Mouse (Mus musculus): ENCODE results near the gene Rpap2. TPM values are rescaled to one million over a fixed set of nuclear protein-coding genes. Genes with fewer than 3 reads are reported as not detected.
A peak's percentile ranks its signal among the peaks of the same experiment; 100 is the strongest.

Rpap2 gene
- 10 to 100 TPM in 23 of 26 experiments, 1 to 10 TPM in 3; 4.1 to 67.8 (median 34.1) TPM for total RNA-seq (2018; cell fraction: chromatin; rRNA removed)
- total RNA-seq (2018; cell fraction: cytosol; rRNA removed), result 10 to 100 TPM in 24 of 26 experiments, 1 to 10 TPM in 2; 7.3 to 17.8 (median 16.2) TPM
- 10 to 100 TPM in 19 of 26 experiments, 1 to 10 TPM in 7; 5.9 to 41.6 (median 17.8) TPM for total RNA-seq (2018; cell fraction: nucleus; rRNA removed)
- 13.0 to 15.4 TPM (median 15.3 TPM) in 3 replicates for polyA plus RNA-seq (2018)

DNA sequence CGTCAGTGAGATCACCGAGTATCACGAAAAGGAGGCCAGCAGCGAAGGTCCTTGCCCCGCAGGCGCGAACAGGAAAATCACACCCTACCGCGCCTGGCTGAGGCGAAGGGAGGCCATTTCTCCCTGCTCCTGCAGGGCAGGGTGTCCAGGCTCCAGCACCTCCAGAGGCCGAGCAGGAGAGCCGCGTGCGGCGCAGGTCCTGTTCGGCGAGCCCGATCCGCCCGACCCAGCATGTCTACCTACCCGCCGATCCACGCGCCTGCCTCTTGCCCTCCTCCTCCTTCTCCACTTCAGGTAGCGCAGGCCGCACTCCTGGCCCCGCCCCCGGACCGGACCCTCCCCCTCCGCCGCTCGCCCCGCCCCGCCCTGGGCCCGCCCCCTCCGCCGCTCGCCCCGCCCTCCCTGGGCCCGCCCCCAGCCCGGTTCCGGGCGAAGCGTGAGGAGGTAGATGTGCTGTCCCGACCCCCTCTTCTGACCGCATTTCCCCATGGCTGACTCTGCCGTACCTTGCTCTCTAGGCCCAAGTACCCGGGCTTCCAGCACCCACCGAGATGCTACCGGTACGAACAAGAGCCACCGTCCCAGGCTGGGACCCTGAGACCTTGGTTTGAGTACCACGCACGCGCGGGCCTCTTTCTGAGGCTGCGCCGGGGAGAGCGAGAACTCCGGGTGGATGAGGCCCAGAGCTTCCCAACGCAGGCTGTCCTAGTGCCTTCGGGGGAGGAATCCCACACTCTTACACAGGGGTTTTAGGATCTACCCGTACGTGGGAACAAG, at the start of gene Rpap2, which contains the start of gene Glmn:
Gene Rpap2 (plus strand): TSS at position 73 of the 777 bp plus-strand sequence.
Gene Glmn (minus strand): TSS at position 588 of the 777 bp plus-strand sequence.
- H3K36me3 ChIP-seq (ENCODE audit: inconsistent target), result peaks cover 12% of the 10 kb centered on the region
- peak within 1 kb of the TSS; percentile 66 for H3K4me3 ChIP-seq (ENCODE audit: inconsistent target)
- H3K79me2 ChIP-seq (ENCODE audit: inconsistent target), result no peaks in the 10 kb centered on the region
- 1% methylated on average over 60 of the region's 64 CpGs for WGBS (ENCODE audit: missing documents)
- peak within 1 kb of the TSS; percentile 63 for H3K27ac ChIP-seq

- H3K27ac ChIP-seq, result no peak overlapping the region
Observed at GRCm38 (mm10) chr5:107547955-107548354, 49.2 kb upstream of the Rpap2 start.

GRCm38 (mm10) chr5:107548444-107548843, 48.7 kb upstream of the Rpap2 start:
- 90% methylated on average over 3 of the region's 3 CpGs for WGBS (ENCODE audit: missing documents)
- H3K27ac ChIP-seq, result no peak overlapping the region
- H3K36me3 ChIP-seq (ENCODE audit: inconsistent target), result no peaks in the 10 kb centered on the region
- no peak overlapping the region for H3K4me3 ChIP-seq (ENCODE audit: inconsistent target)
- H3K79me2 ChIP-seq (ENCODE audit: inconsistent target), result no peaks in the 10 kb centered on the region

More at GRCm38 (mm10) chr5:107547955-107548354, 49.2 kb upstream of the Rpap2 start:
- Histone ChIP-seq H3K36me3 (ENCODE audit: inconsistent target) (no peaks in the 10 kb centered on the region), H3K4me3 (ENCODE audit: inconsistent target) (no peak overlapping the region), H3K79me2 (ENCODE audit: inconsistent target) (no peaks in the 10 kb centered on the region)
- WGBS (ENCODE audit: missing documents), result 92% methylated on average over 3 of the region's 3 CpGs

DNA sequence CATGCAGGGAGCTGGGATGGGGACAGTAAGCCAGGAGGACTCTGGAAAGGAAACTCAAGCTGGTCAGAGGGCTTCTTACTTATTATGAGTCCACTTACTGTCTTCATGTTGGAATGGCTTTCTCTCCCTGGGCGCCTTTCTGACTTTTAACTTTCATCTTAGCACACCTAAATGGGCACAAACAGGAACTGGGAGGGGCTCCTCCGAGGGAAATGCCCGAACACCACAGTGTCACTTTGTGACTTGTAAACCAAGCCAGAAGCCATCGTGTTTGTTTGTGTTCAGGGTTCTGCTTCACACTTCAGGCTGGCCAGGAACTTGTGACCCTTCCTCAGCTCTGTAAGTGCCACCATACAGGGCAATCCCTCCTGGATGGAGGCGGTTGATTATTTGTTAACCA, 42.8 kb upstream of the Rpap2 start:
- Histone ChIP-seq H3K36me3 (ENCODE audit: inconsistent target) (peaks cover 8% of the 10 kb centered on the region; the same call in 1 of the 2 replicates), H3K4me3 (ENCODE audit: inconsistent target) (no peak overlapping the region), H3K79me2 (ENCODE audit: inconsistent target) (no peaks in the 10 kb centered on the region), H3K27ac (no peak overlapping the region)
- WGBS (ENCODE audit: missing documents), result 85% methylated on average over 5 of the region's 5 CpGs

DNA sequence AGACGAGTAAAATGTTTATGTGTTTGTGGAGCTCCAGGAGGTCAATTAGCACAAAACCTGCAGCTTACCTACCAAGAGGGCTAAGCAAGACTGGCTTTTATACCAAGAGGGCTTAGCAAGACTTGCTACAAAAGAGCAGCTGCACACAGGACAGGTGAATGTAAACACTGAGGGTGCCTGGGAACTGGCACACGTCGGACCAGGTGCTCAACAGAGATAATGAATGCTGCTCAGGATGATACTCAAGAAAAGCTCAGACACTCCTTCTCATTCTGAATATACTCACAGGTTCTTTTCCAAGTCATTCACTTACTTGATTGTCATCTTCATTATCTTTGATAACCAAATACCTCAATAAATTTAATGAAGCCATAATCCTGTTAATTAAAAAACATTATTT, 40.2 kb upstream of the Rpap2 start:
- WGBS (ENCODE audit: missing documents), result 83% methylated on average over 3 of the region's 3 CpGs
- no peak overlapping the region for H3K27ac ChIP-seq
- no peak overlapping the region for H3K4me3 ChIP-seq (ENCODE audit: inconsistent target)
- H3K79me2 ChIP-seq (ENCODE audit: inconsistent target), result no peaks in the 10 kb centered on the region
- H3K36me3 ChIP-seq (ENCODE audit: inconsistent target), result peaks cover 27% of the 10 kb centered on the region

- Histone ChIP-seq H3K36me3 (ENCODE audit: inconsistent target) (peaks cover 14% of the 10 kb centered on the region; the same call in 1 of the 2 replicates), H3K4me3 (ENCODE audit: inconsistent target) (no peak overlapping the region), H3K79me2 (ENCODE audit: inconsistent target) (no peaks in the 10 kb centered on the region), H3K27ac (no peak overlapping the region)
- 95% methylated on average over 9 of the region's 9 CpGs for WGBS (ENCODE audit: missing documents)
Observed at GRCm38 (mm10) chr5:107569148-107569547, 28.0 kb upstream of the Rpap2 start.

DNA sequence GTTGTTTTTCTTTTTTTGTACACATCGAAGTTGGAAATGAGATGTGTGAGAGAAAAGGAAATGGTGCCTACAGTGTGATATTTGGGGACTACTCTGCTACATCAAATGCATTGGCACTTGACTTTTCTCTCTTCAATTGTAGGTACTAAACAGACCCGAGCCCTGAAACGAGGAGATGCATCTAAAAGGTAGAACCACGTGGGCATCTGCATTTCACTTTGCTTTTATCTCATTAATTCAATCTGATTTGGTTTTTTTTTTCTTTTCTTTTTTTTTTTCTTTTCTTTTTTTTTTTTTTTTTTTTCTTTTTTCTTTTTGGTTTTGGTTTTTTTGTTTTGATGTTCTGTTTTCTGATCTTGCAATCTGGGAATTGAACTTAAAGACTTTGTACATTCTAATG, 1.2 kb downstream of the Rpap2 start:
- Histone ChIP-seq H3K27ac (no peak overlapping the region), H3K4me3 (ENCODE audit: inconsistent target) (peak overlapping the region; percentile 66), H3K79me2 (ENCODE audit: inconsistent target) (no peaks in the 10 kb centered on the region), H3K36me3 (ENCODE audit: inconsistent target) (peaks cover 21% of the 10 kb centered on the region)
- 23% methylated on average over 4 of the region's 4 CpGs for WGBS (ENCODE audit: missing documents)

GRCm38 (mm10) chr5:107611224-107611623, 14.1 kb downstream of the Rpap2 start:
- peaks cover 12% of the 10 kb centered on the region; the same call in 1 of the 2 replicates for H3K36me3 ChIP-seq (ENCODE audit: inconsistent target)
- H3K27ac ChIP-seq, result peak overlapping the region; percentile 34; the same call in 1 of the 2 replicates
- no peak overlapping the region for H3K4me3 ChIP-seq (ENCODE audit: inconsistent target)
- 12% methylated on average over 2 of the region's 2 CpGs for WGBS (ENCODE audit: missing documents)
- no peaks in the 10 kb centered on the region for H3K79me2 ChIP-seq (ENCODE audit: inconsistent target)

GRCm38 (mm10) chr5:107617986-107618385, 20.8 kb downstream of the Rpap2 start:
- peaks cover 22% of the 10 kb centered on the region; the same call in 1 of the 2 replicates for H3K36me3 ChIP-seq (ENCODE audit: inconsistent target)
- no peak overlapping the region for H3K4me3 ChIP-seq (ENCODE audit: inconsistent target)
- 85% methylated on average over 6 of the region's 6 CpGs for WGBS (ENCODE audit: missing documents)
- H3K27ac ChIP-seq, result no peak overlapping the region
- H3K79me2 ChIP-seq (ENCODE audit: inconsistent target), result no peaks in the 10 kb centered on the region

GRCm38 (mm10) chr5:107621327-107621726, 24.2 kb downstream of the Rpap2 start:
- H3K79me2 ChIP-seq (ENCODE audit: inconsistent target), result no peaks in the 10 kb centered on the region
- 78% methylated on average over 3 of the region's 3 CpGs for WGBS (ENCODE audit: missing documents)
- peaks cover 28% of the 10 kb centered on the region; the same call in 1 of the 2 replicates for H3K36me3 ChIP-seq (ENCODE audit: inconsistent target)
- H3K27ac ChIP-seq, result no peak overlapping the region
- no peak overlapping the region for H3K4me3 ChIP-seq (ENCODE audit: inconsistent target)

DNA sequence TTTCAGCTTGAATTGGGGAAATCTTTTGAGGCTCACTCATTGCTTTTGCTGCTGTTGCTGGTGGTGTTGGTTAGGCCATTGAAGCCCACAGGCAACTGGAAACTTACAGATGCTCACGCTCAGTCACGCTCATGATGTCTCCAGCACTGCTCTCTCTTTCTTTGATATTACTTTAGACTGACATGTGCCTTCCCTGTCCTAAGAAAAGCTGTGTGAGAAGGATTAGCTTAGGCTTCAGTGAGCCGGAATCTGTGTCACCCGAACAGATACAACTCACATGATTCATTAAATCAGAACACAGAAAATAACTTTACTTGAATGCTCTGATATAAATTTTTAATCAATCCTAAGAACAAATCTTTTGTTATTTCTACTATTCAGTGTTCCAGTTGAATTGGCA, 36.5 kb downstream of the Rpap2 start:
- 97% methylated on average over 4 of the region's 4 CpGs for WGBS (ENCODE audit: missing documents)
- no peak overlapping the region for H3K27ac ChIP-seq
- no peak overlapping the region for H3K4me3 ChIP-seq (ENCODE audit: inconsistent target)
- H3K79me2 ChIP-seq (ENCODE audit: inconsistent target), result no peaks in the 10 kb centered on the region
- no peaks in the 10 kb centered on the region for H3K36me3 ChIP-seq (ENCODE audit: inconsistent target)

GRCm38 (mm10) chr5:107637106-107637505, 39.9 kb downstream of the Rpap2 start:
- Histone ChIP-seq H3K36me3 (ENCODE audit: inconsistent target) (peaks cover 5% of the 10 kb centered on the region), H3K79me2 (ENCODE audit: inconsistent target) (no peaks in the 10 kb centered on the region), H3K4me3 (ENCODE audit: inconsistent target) (no peak overlapping the region), H3K27ac (no peak overlapping the region)
- 88% methylated on average over 1 of the region's 1 CpGs for WGBS (ENCODE audit: missing documents)

- H3K36me3 ChIP-seq (ENCODE audit: inconsistent target), result peaks cover 10% of the 10 kb centered on the region
- H3K27ac ChIP-seq, result no peak overlapping the region
- 91% methylated on average over 8 of the region's 8 CpGs for WGBS (ENCODE audit: missing documents)
Observed at GRCm38 (mm10) chr5:107638366-107638765, 41.2 kb downstream of the Rpap2 start.

DNA sequence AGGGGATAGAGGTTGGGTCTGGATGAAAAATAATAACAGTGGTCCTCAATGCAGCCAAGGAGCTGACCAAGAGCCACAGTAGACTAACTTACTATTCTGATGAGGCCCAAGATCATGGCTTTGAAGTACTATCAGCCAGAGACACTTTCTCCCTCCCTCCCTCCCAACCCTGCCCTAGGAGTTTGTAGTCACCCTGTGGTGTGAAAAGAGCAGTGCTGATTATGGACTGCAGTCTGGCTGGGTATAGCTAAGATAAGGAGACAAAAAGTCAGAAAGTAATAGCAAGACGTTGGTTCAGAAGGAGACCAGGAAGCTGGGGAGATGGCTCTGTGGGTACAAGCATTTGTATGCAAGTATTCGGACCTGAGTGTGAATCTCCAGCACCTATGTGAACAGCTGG, 47.4 kb downstream of the Rpap2 start:
- WGBS (ENCODE audit: missing documents), result 92% methylated on average over 2 of the region's 2 CpGs
- no peaks in the 10 kb centered on the region for H3K79me2 ChIP-seq (ENCODE audit: inconsistent target)

More at GRCm38 (mm10) chr5:107638366-107638765, 41.2 kb downstream of the Rpap2 start:
- Histone ChIP-seq H3K4me3 (ENCODE audit: inconsistent target) (no peak overlapping the region), H3K79me2 (ENCODE audit: inconsistent target) (no peaks in the 10 kb centered on the region)

DNA sequence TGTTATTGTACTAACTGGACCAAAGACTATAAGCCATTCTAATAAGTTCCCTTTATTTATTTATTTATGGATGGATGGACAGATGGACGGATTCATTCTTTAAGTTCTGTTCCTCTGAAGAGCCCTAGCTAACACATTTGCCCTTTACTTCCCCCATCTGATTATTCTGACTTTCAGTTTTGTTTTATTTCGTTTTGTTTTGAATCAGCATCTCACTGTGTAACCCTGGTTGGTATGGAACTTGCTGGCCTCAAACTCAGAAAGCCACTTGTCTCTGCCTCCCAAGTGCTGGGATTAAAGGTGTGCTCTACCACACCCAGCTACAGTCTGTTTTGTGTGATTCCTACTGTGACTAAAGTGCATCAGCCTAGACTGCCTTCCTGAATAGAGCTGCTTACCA, 48.8 kb downstream of the Rpap2 start:
- Histone ChIP-seq H3K27ac (no peak overlapping the region), H3K79me2 (ENCODE audit: inconsistent target) (no peaks in the 10 kb centered on the region), H3K36me3 (ENCODE audit: inconsistent target) (peaks cover 10% of the 10 kb centered on the region), H3K4me3 (ENCODE audit: inconsistent target) (no peak overlapping the region)
- WGBS (ENCODE audit: missing documents), result 49% methylated on average over 2 of the region's 2 CpGs

More for the DNA sequence above, 47.4 kb downstream of the Rpap2 start:
- H3K36me3 ChIP-seq (ENCODE audit: inconsistent target), result peaks cover 10% of the 10 kb centered on the region
- no peak overlapping the region for H3K27ac ChIP-seq
- no peak overlapping the region for H3K4me3 ChIP-seq (ENCODE audit: inconsistent target)

All from macrophage (primary cell).